Mouse (Mus musculus): ENCODE measurements around the gene Tenm2. TPM values are rescaled to one million over a fixed set of nuclear protein-coding genes. Genes with fewer than 3 reads are reported as not detected.
A peak's percentile ranks its signal among the peaks of the same experiment; 100 is the strongest.

The Tenm2 gene
- polyA plus RNA-seq, 1 experiment, result 0.61 TPM

DNA sequence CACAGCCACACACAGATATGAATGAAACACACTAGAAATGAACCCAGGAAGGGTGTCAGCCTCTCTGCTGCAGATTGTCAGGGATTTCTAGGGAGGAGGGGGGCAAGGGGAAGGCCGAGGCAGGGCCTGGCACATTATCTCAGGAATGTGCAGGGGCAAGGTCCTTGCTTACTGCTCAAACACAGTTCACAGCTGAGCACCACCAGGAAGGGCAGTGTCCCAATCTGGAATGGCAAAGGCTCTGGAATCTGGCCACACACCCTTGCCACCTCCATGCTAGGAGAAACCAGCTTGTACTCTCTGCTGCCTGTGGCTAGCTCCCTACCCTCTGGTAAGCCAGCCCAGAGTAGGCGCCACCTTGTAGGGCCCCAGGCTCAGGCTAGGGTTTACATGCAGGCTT lies 1272.2 kb downstream of the Tenm2 start:
- WGBS, result 22% methylated on average over 2 of the region's 2 CpGs
- TF ChIP-seq POLR2A (IDR thresholded peaks at IDR 0.05; ENCODE audit: low read depth, low read length) (no peak), CTCF (conservative IDR thresholded peaks at IDR 0.05; ENCODE audit: insufficient read depth, insufficient read length, low read depth, low read length) (no peak)
- H3K27ac ChIP-seq (ENCODE audit: insufficient read depth, low read depth, low read length), result peak overlapping the region; percentile 21

DNA sequence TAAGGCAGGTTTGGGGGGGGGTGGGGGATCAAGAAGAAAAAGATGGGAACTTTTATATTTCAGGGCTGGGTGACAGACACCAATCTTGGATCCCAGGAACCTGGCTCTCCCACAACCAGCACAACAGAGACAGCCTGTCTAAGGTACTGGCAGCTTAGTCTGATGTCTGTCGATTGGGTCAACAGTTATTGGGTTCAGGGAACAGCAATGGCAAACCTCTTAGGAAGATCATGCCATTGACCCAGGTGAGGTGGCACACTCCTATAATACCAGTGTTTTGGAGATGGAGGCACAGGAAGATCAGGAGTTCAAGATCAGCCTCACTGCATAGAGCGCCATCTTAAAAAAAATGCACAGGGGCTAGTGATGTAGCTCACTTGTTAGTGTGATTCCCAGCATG lies 1273.3 kb downstream of the Tenm2 start:
- Histone ChIP-seq H3K27me3 (replicated peaks; ENCODE audit: control insufficient read depth, insufficient read depth, low read length) (no peaks in the 10 kb centered on the region), H3K27ac (ENCODE audit: insufficient read depth, low read depth, low read length) (no peak overlapping the region), H3K4me3 (ENCODE audit: insufficient read depth, low read depth, low read length) (no peak overlapping the region), H3K4me1 (ENCODE audit: control insufficient read depth, insufficient read depth, low read length) (peaks cover 34% of the 10 kb centered on the region), H3K36me3 (ENCODE audit: control insufficient read depth, insufficient read depth, low read length) (no peaks in the 10 kb centered on the region)
- 86% methylated on average over 2 of the region's 2 CpGs for WGBS
- DNase-seq, result no peak
- TF ChIP-seq CTCF (conservative IDR thresholded peaks at IDR 0.05; ENCODE audit: insufficient read depth, insufficient read length, low read depth, low read length) (no peak), POLR2A (IDR thresholded peaks at IDR 0.05; ENCODE audit: low read depth, low read length) (no peak)

More for the DNA sequence above, 1272.2 kb downstream of the Tenm2 start:
- DNase-seq, result peak; percentile 86
- H3K4me3 ChIP-seq (ENCODE audit: insufficient read depth, low read depth, low read length), result no peak overlapping the region
- peaks cover 29% of the 10 kb centered on the region for H3K4me1 ChIP-seq (ENCODE audit: control insufficient read depth, insufficient read depth, low read length)
- no peaks in the 10 kb centered on the region for H3K27me3 ChIP-seq (replicated peaks; ENCODE audit: control insufficient read depth, insufficient read depth, low read length)
- H3K36me3 ChIP-seq (ENCODE audit: control insufficient read depth, insufficient read depth, low read length), result no peaks in the 10 kb centered on the region

DNA sequence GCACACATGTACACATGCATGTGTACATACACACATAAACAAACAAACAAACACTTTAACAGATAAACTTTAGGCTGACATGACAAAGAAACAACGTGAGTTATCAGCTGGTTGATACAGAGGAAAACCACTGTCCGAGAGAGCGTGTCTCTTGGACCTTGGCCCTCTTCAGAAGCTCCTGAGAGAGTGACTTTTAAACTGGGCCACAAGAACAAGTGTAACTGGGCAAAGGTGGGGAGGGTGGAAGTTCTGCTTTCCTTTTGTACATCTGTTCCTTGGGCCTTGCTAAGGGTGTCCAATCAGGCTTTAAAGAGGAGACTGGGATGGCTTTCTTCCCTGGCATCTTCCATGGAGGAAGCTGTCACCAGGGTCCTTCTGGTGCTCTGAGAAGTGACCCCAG lies 1276.5 kb downstream of the Tenm2 start:
- Histone ChIP-seq H3K27me3 (replicated peaks; ENCODE audit: control insufficient read depth, insufficient read depth, low read length) (no peaks in the 10 kb centered on the region), H3K4me3 (ENCODE audit: insufficient read depth, low read depth, low read length) (no peak overlapping the region), H3K4me1 (ENCODE audit: control insufficient read depth, insufficient read depth, low read length) (peaks cover 40% of the 10 kb centered on the region), H3K36me3 (ENCODE audit: control insufficient read depth, insufficient read depth, low read length) (no peaks in the 10 kb centered on the region), H3K27ac (ENCODE audit: insufficient read depth, low read depth, low read length) (no peak overlapping the region)
- no peak for TF ChIP-seq POLR2A (IDR thresholded peaks at IDR 0.05; ENCODE audit: low read depth, low read length)
- TF ChIP-seq CTCF (conservative IDR thresholded peaks at IDR 0.05; ENCODE audit: insufficient read depth, insufficient read length, low read depth, low read length), result no peak
- 49% methylated on average over 3 of the region's 3 CpGs for WGBS
- DNase-seq, result peak; percentile 73

Data from kidney, adult 2 months (tissue).